Mouse (Mus musculus): ENCODE results near the gene Kifap3. TPM values are rescaled to one million over a fixed set of nuclear protein-coding genes. Genes with fewer than 3 reads are reported as not detected.

The Kifap3 gene
- total RNA-seq, 2 experiments from 2014 or later = 7.5 to 11.1 TPM

DNA sequence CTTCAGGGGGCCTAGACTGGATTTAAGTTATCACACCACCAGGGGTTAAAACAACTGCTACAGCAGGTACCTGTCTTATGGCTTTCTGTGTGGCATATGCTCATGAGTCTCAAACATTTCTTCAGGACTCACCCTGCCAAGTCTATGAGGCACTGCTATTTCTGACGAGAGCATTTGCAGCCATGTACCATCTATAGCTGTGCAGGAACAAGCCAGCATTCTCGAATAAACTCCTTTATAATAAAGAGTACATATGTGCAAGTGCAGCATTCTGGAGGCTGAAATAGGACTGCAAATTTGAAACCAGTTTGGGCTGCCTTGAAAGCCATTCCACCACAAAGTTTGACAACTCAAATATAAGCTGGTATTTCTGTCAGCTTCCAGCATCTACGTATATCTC, 178.7 kb downstream of the Kifap3 start:
- ATAC-seq (replicated peaks; ENCODE audit: poor library complexity, severe bottlenecking) = no peak

- ATAC-seq (replicated peaks; ENCODE audit: poor library complexity, severe bottlenecking) = peak; percentile 84
These were observed 184.8 kb downstream of the Kifap3 start for GRCm38 (mm10) chr1:163964008-163964689.

Other genes starting within 250 kb of the Kifap3 start
- gene Mettl11b, start 54.4 kb upstream of the Kifap3 start, total RNA-seq (2014; fragmentation: Nextera tagmentation) = not detected in 2 replicates
- not detected in 2 replicates for gene Mettl11b, start 54.4 kb upstream of the Kifap3 start, total RNA-seq (2017)
- gene Scyl3, start 149.5 kb downstream of the Kifap3 start, total RNA-seq (2014; fragmentation: Nextera tagmentation) = 30.0 and 38.8 TPM in 2 replicates
- gene Scyl3, start 149.5 kb downstream of the Kifap3 start, total RNA-seq (2017) = 13.9 and 18.9 TPM in 2 replicates
- gene BC055324, start 215.2 kb downstream of the Kifap3 start, total RNA-seq (2014; fragmentation: Nextera tagmentation) = 14.0 and 15.0 TPM in 2 replicates
- 20.6 and 28.5 TPM in 2 replicates for gene BC055324, start 215.2 kb downstream of the Kifap3 start, total RNA-seq (2017)
- gene Mettl18, start 215.3 kb downstream of the Kifap3 start, total RNA-seq (2014; fragmentation: Nextera tagmentation) = 2.5 and 6.7 TPM in 2 replicates
- gene Mettl18, start 215.3 kb downstream of the Kifap3 start, total RNA-seq (2017) = 12.4 and 13.4 TPM in 2 replicates

Data from granulocyte monocyte progenitor cell, adult 5-6 weeks (primary cell).